Mouse (Mus musculus) adrenal gland, postnatal 4 days (tissue): Measurements from ENCODE around the gene Gbf1. TPM values are rescaled to one million over a fixed set of nuclear protein-coding genes. Genes with fewer than 3 reads are reported as not detected.
"Not testable (repeated sequence)": the region's sequence is repeated elsewhere in the genome, so short reads cannot be mapped to it uniquely, and the experiment has no call there.

Source experiments
- DNase-seq, 2 experiments: peaks; one replicate each; pipeline ENCODE4 v3.0.0; 2021 to 2022; ENCODE audit warnings: low spot score in 2 of 2, mixed read lengths in 2 of 2
- long read RNA-seq, 2 experiments: library from polyadenylated mRNA; stranded (forward); transcript quantifications; one replicate each; pipeline ENCODE4 v2.0.0; 2021
- total RNA-seq, 2 experiments: library from RNA; stranded (reverse); gene quantifications; 2 replicates each; pipeline ENCODE4 v1.2.3; 2021

Gene Gbf1
- 10 to 100 TPM; 64.2 to 77.1 TPM for total RNA-seq
- long read RNA-seq, experiment 1, full-length matches to known transcripts: 1 of 8 reads
- long read RNA-seq, experiment 1, partial matches to known transcripts: 7 of 8 reads
- long read RNA-seq, experiment 1, other reads (novel, unspliced or antisense): 0 of 8 reads
- long read RNA-seq, experiment 2, partial matches to known transcripts: 8 of 14 reads
- long read RNA-seq, experiment 2, other reads (novel, unspliced or antisense): 5 of 14 reads

DNA sequence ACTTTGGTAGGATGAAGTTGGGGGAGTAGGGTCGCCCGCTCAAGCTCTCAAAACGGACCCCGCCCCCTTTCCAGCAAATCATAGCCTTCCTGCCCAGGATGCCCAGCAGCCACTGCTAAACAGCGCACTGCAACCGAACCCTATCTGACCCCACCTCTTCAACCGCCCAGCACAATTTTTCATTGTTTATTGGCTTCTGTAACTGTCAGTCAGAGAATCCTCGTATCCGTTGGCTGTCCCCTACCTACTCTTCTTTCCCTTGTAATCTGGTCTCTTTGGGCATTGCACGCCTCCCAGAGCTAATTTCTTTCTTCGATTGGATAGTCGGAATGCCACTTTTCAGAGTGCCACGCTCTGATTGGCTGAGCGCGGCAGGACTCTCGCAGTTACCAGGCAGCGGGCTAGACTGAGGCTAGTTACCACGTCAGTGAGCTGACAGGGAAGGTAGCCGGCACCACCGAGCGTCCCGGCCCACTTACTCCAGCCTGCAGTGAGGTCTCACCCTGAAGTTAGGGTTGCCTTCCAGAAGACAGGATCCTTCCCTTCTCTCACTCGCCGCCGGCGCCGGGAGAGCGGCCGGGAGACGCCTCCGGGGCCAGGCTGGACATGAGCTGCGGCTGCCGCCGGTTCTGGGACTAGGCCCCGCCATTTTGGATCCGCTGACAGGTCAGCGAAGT, at the start of gene Gbf1:
Gene Gbf1 (plus strand): TSS at position 383 of the 677 bp plus-strand sequence.
- DNase-seq: peak; percentile 70 to 84

DNA sequence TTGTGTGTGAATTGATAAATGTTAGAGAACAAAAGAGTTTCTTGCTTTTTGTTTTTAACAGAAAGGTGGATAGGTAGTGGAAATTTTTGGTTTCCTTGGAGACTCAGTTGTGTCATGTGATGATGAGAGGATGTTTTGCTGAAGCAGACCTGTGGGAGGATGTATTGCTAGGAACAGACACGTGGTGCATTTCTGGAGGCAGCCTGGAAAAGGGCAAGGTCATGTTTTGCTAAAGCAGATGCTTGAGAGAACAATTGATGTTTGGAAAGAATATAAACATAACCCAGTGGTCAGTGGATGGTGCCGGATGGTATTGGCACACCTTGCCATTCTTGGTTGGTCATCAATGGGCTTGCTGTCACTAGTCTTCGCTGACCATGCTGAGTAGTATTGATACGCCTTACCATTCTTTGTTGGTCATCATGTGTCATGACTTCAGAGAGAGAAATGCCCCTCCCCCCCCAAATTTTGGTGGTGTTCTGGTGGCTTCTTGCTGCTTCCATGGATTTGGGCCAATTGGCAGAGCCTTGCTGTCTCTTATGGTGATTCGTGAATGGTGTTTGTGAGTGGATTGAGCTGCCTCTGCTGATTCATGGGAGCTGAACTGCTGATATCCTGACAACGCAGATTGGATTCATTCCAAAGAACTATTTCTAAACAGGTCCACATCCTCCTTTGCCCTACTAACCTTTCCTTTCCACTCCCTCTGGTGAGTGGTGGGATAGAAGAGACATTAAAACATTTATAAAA, 48.7 kb upstream of the Gbf1 start:
- DNase-seq: no peak

GRCm38 (mm10) chr19:46104187-46104557, 48.1 kb upstream of the Gbf1 start:
- no peak for DNase-seq

DNA sequence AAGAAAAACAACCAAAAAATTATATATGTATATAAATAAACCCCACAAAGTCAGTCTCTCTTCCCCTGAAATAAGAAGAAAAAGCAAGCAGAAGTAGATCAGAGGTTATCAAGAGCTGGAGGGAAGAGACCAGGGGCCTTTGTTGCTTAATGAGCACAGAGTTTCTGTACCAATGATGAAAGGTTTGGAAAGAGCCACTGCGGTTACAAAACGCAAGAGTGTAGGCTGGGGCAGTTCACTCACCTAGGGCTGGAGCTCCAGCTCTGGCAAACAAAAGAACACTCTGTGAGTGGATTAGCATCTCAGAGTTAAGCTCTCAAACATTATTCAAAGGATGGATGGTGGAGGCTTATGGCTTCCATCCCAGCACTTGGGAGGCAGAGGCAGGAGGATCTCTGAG, 42.1 kb upstream of the Gbf1 start:
- DNase-seq: no peak

- no peak for DNase-seq
These were observed 41.5 kb upstream of the Gbf1 start for GRCm38 (mm10) chr19:46110781-46111180.

GRCm38 (mm10) chr19:46114617-46115016, 37.7 kb upstream of the Gbf1 start:
- DNase-seq: no peak

GRCm38 (mm10) chr19:46119458-46119857, 32.9 kb upstream of the Gbf1 start:
- DNase-seq: no peak

- DNase-seq: no peak
These were observed 31.4 kb upstream of the Gbf1 start for GRCm38 (mm10) chr19:46120872-46121271.

- no peak for DNase-seq
These were observed 28.4 kb upstream of the Gbf1 start for GRCm38 (mm10) chr19:46123876-46124275.

DNA sequence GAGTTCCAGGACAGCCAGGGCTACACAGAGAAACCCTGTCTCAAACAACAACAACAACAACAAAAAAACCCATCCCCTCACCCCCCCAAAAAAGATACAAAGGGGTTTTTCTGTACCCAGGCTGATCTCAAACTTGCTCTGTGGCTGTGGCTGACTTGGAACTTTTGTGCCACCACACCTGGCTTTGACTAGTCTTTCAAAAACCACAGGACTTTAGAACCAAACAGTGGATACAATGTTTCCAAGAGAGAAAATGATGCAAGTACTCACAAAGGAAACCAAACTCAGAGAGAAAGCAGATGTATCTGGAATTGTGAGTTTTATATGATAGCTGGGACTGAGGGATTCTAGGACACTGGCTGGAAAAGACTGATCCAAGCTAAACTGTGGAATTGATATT, 27.7 kb upstream of the Gbf1 start:
- DNase-seq: no peak

GRCm38 (mm10) chr19:46126301-46126700, 26.0 kb upstream of the Gbf1 start:
- DNase-seq: no peak

DNA sequence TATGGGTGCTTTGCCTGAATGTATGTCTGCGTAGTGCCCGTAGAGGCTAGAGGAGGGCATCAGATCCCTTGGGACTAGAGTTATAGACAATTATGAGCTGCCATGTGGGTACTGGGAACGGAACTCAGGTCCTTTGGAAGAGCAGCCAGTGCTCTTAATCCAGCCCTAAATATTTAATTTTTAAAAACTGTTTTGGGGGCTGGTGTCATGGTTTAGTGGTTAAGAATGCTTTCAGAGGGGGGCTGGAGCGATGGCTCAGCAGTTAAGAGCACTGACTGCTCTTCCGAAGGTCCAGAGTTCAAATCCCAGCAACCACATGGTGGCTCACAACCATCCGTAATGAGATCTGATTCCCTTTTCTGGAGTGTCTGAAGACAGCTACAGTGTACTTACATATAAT, 22.6 kb upstream of the Gbf1 start:
- DNase-seq: not testable (repeated sequence)

DNA sequence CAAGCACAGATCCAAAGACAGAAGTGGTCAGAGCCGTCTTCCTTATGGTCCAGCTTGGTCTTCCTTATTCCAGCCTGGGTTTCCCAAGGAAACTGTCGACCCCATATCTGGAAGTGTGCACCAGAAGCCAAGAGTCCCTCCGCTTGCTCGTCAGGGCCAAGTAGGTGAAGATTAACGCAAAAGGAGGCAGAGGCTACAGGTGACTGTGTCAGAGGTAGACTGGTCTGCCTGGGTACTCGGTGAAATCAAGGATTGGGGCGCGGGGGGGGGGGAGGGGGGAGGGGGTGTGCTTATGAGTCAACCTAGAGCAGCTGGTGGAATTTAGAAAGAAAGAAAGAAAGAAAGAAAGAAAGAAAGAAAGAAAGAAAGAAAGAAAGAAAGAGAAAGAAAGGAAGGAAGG, 21.0 kb upstream of the Gbf1 start:
- DNase-seq: no peak

DNA sequence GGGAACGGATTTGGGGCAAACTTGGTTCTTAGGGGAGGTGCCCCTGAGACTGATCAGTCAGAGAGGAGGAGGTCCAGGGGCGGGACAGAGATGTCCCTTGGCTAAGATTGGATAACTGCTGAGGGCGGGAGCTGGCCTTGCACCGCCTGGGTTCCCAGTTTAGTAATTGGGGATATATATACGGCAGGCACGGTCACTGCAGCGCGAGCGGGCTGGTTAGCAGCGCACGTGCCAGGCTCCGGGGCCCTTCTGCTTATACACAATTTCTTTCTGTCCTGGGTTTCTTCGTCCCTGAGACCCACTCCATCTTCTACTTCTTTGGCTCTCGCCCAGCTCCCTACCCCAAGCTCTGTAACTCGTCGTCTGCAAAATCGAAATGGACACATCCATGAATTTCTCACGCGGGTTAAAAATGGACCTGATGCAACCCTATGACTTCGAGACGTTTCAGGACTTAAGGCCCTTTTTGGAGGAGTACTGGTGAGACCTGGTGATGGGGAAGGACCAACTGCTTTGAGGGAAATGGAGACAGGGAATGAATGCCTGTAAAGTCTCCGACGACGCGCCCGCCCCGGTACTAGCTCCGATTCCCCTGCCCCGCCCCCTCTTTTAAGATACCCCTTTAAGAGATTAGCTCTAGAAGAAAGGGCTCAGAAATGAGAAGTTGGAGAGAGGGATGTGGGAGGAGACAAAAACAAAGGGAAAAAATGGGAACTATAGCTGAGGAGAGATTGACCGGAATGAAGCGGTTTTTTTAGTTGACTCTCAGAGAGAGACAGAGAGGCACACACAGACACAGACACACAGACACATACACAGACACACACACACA, 20.4 kb upstream of the Gbf1 start, which contains the start of gene Elovl3:
Gene Elovl3 (plus strand): TSS at position 204 of the 832 bp plus-strand sequence.
- no peak for DNase-seq

- DNase-seq: no peak
These were observed 19.7 kb upstream of the Gbf1 start for GRCm38 (mm10) chr19:46132577-46132976.

GRCm38 (mm10) chr19:46135297-46135696, 17.0 kb upstream of the Gbf1 start:
- peak; percentile 65 to 84 for DNase-seq

DNA sequence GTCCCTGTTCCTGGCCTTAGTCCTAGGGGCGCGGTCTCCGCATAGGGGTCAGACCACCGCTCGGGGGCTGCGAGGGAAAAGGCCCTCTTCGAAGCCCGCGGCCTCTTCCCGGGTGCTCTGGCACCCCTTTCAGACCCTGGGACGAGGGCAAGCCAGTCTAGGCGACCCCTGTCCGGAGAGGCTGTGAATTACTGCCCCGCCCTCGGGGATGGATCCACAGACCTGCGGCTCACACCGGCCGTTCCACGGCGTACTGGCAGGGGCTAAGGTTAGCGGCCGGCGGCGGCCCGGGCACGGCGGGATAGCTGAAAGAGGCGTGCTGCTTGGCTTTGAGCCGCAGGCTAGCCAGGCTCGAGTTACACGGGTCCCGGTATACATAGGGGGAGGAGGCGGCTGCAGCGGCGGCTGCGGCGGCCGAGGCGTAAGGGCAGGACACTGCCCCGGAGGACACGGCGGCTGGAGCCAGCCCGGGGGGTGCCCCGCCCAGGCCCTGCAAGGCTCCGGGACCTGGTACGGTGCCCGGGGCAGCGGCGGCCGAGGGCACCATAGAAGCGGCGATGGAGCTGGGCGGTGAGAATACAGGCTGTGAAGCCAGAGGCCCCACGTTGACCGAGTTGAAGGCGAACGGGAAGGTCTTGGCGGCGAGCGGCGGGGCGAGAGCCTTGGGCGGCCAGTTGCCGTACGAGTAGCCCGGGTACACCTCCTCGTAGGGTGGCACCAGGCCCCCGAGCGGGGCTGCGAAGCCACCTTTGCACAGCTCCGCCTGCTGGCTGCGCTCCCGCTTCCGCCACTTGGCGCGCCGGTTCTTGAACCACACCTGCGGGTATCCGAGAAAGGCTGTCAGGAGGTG, 16.3 kb upstream of the Gbf1 start:
- peak; percentile 19 to 23 for DNase-seq

DNA sequence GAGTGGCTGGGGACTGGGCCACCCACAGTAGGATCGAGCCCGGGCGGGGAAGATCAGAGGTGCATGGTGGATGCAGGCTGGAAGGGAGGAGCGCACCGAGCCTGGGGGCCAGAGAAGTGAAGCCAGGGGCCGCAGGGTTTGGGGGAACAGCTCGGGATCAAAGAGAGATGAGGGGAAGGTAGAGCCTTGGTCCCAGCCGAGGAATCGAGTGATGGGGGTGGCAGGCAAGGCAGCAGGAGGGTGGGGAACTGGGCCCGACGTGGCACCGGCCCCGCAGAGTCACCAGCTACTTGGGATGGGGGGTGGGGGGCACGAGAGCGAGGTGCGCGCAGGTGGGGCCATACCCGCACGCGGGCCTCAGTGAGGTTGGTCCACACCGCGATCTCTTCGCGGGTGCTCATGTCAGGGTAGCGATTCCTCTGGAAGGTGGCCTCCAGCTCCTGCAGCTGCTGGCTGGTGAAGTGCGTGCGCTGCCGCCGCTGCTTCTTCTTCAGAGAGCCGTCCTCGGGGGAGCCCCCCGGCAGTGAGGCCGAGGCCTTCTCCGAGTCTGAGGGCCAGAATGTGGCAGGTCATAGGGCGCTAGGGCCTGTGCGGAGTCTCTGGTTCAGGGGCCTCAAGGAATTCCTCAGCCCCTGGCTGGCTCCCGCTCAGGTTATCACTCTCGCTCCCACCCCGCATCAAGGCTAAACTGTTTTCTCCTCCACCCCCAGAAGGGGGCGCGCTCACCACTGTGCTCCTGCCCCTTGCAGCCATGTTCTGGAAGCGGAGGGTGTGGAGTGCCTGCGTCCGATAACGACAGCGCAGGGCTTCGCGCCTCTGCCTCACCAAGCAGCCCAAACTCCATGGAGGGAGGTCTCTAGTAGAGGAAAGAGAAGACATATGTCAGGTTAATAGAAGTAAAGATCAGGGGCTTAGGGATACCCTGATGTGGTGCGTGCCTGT, 15.4 kb upstream of the Gbf1 start:
- peak; percentile 56 to 67 for DNase-seq

- DNase-seq: no peak
These were observed 12.0 kb upstream of the Gbf1 start for GRCm38 (mm10) chr19:46140324-46140723.
